Mouse (Mus musculus): ENCODE measurements at regions not wholly inside any gene's neighbourhood (a gene's known extent, or its start where the extent isn't known, plus 50 kb on each side); places are given as distances from the start of the nearest gene placed in this dataset.

DNA sequence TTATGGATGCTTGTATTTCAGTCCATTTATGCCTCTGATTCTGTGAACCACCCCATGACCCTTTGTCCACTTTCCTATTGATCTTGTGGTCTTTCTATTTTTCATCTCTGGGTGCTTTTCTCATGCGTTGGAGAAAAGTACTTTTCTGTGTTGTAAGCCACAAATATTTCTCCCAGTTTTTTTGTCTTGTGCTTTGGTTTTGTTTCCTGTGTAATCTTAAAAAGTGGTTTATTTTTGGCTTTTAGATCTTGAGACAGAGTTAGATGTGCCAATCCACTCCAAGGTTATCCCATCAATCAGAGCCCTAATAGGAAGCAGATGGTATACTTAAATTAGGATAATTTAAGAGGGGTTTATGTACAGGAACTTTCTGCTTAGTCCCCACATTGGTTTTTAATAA, 50.0 kb upstream of the Slc22a23 start:
- no peak for DNase-seq (ENCODE audit: low spot score in 2 of 2)
